Mouse (Mus musculus): ENCODE results near the gene Hyls1.

- TF ChIP-seq CTCF (IDR thresholded peaks at IDR 0.05; ENCODE audit: low read depth, low read length) (peak; percentile 70), EP300 (IDR thresholded peaks at IDR 0.05; ENCODE audit: insufficient read depth, low read depth, low read length) (no peak), POLR2A (IDR thresholded peaks at IDR 0.05; ENCODE audit: insufficient read depth, low read length) (no peak)
These were observed 35.1 kb downstream of the Hyls1 start for GRCm38 (mm10) chr9:35535110-35535509.

All from ES-Bruce4 (cell line).